Mouse (Mus musculus) forebrain, embryonic 15.5 days (tissue): ENCODE measurements at regions not wholly inside any gene's neighbourhood (a gene's known extent, or its start where the extent isn't known, plus 50 kb on each side); places are given as distances from the start of the nearest gene placed in this dataset.

Experiments used
- ATAC-seq: fragments of 200-750 bp; cut with Nextera tagmentation; replicated peaks from 2 replicates; pipeline ENCODE4 v1.8.0; 2017; ENCODE audit warnings: mild to moderate bottlenecking, moderate TSS enrichment, moderate library complexity
- H3K27ac ChIP-seq: fragments of 300-500 bp; sonication (generic); replicated peaks from 2 replicates; pipeline ENCODE4 v1.5.1; 2015; ENCODE audit warnings: mild to moderate bottlenecking, inconsistent platforms
- H3K27me3 ChIP-seq: fragments of 300-500 bp; sonication (generic); 2 replicates; pipeline ENCODE4 v1.6.1; 2015; ENCODE audit warnings: inconsistent platforms
- H3K36me3 ChIP-seq: fragments of 300-500 bp; sonication (generic); 2 replicates; pipeline ENCODE4 v1.6.1; 2015; ENCODE audit warnings: mild to moderate bottlenecking, inconsistent platforms
- H3K4me1 ChIP-seq: fragments of 300-500 bp; sonication (generic); 2 replicates; pipeline ENCODE4 v1.6.1; 2015; ENCODE audit warnings: inconsistent platforms
- H3K4me2 ChIP-seq: fragments of 300-500 bp; sonication (generic); replicated peaks from 2 replicates; pipeline ENCODE4 v1.6.1; 2015; ENCODE audit warnings: mild to moderate bottlenecking, inconsistent platforms
- H3K4me3 ChIP-seq: fragments of 300-500 bp; sonication (generic); 2 replicates; pipeline ENCODE4 v1.5.1; 2015; ENCODE audit warnings: mild to moderate bottlenecking, inconsistent platforms
- H3K9ac ChIP-seq: fragments of 300-500 bp; sonication (generic); replicated peaks from 2 replicates; pipeline ENCODE4 v1.6.1; 2015; ENCODE audit warnings: mild to moderate bottlenecking, inconsistent platforms
- H3K9me3 ChIP-seq: fragments of 300-500 bp; sonication (generic); 2 replicates; pipeline ENCODE4 v1.6.1; 2016; ENCODE audit warnings: inconsistent platforms
- WGBS: fragments of 180-500 bp; shearing (Covaris S2); methylation state at CpG from one replicate; pipeline ENCODE4 v1.1.7; 2015; ENCODE audit warnings: mixed read lengths; 5-methylcytosine and 5-hydroxymethylcytosine counted together

DNA sequence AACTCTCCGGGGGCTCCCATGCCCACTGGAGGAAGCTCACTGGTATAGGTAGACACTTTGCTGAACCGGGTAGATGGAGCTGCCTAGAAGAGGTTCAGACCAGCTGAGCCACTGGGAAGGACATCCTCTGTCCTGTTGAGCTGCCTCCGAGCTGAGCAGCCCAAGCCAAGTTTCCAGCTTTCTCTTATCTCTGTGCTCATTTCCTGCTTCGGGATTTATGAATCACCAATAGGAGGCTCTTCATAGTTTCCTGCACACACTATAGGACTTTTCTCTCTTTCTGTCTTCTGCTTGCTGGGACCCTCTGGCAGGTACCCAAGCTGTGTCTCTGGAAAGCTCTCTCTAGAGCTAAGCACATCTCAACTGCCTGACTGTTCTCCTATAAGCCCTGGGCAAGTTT, 177.4 kb upstream of the Hes1 start:
- Histone ChIP-seq H3K4me3 (no peak overlapping the region), H3K36me3 (no peaks in the 10 kb centered on the region), H3K4me2 (no peak overlapping the region), H3K9me3 (no peaks in the 10 kb centered on the region), H3K27ac (no peak overlapping the region), H3K4me1 (peaks cover 23% of the 10 kb centered on the region), H3K9ac (no peak overlapping the region), H3K27me3 (no peaks in the 10 kb centered on the region)
- 77% methylated on average over 4 of the region's 4 CpGs for WGBS
- ATAC-seq = no peak

DNA sequence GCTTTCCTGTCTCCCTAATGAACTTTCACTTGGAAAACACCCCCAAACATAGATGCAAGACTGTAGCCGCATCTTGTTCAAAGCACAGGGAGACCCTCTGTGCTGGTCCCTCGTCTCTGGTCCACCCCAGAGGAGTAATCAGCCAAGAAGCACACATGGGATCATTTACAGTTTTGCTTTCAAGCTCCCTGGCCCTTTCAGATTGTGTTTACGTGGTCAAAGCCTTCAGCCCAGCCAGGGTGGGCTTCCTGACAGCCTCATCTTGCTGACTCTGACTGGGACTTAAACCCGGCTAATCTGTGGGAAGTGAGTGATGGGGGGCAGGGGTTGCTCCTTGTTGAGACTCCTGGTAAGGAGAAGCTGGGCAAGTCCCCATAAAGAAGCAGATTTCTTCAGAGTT, 174.8 kb upstream of the Hes1 start:
- Histone ChIP-seq H3K4me1 (peaks cover 11% of the 10 kb centered on the region), H3K27ac (no peak overlapping the region), H3K4me2 (no peak overlapping the region)

DNA sequence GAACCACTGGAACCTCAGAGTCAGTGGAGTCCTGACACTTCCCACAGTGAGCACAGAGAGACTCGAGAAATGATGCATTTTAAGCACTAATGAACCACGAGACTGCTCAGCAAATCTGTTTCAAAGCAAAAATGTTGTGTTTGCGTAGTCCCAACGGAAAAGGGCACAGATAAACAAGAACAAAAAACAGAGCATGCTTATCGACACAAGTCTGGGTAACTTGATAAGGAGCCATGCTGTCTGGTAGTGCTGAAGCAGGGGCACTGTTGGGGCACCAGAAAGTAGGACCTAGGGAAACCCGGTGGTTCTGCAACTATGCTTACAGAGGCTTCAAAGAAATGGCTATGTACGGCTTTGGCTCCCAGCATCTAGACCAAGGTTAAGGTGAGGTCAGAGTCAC, 172.7 kb upstream of the Hes1 start:
- no peak for ATAC-seq
- H3K27me3 ChIP-seq = no peaks in the 10 kb centered on the region
- WGBS = 64% methylated on average over 7 of the region's 7 CpGs

More for the DNA sequence above, 174.8 kb upstream of the Hes1 start:
- Histone ChIP-seq H3K9ac (no peak overlapping the region), H3K36me3 (no peaks in the 10 kb centered on the region), H3K9me3 (no peaks in the 10 kb centered on the region), H3K4me3 (no peak overlapping the region), H3K27me3 (no peaks in the 10 kb centered on the region)
- ATAC-seq = no peak
- WGBS = 27% methylated on average over 4 of the region's 4 CpGs

DNA sequence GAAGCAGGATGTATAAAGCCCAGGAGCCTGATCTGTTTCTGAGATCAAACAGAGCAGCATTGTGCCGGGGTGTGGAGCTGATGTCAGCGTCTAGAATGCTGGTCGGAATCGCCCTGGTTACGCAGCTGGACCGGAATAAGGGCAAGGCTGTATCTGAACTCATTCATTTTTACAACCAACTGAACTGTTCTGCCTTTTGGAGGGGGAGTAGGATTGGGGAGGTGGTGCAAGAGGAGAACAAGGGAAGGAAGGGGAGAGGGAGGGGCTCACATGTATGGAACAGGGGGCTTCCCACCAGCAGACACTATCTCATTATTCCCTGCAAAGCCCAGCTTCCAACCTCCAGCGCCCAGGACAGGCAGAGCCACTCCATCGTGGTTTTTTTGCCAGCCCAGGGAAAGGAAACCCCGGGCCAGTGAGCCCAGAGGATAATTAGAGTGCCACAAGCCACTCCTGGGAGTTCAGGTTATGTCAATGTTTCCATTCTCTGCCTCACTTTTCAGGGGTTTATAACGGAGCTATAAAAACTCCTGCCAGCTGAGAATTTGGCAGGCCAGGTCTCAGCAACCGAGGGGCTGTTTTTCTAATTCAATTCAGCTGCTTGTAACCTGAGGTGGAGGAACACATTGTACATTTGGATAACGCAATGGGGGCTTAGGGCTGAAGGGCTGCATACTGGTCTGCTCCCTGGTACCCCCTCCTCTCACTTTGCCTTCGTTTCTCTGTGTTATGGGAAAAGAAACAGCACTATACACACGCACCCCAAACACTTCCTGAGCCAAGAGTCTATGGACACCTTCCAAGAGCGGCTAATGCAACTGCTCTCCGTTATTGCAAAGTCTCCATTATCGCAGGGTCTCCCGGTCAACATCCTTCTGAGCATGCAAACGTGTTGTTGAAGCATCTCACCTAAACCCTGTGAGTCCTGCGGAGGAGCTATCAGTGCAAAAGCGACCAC, 170.0 kb upstream of the Hes1 start:
- peak; percentile 87 for ATAC-seq
- H3K27me3 ChIP-seq = no peaks in the 10 kb centered on the region
- H3K4me3 ChIP-seq = peak overlapping the region; percentile 3; the same call in 1 of the 2 replicates
- 11% methylated on average over 21 of the region's 21 CpGs for WGBS
- H3K4me2 ChIP-seq = peak overlapping the region; percentile 36
- H3K9ac ChIP-seq = no peak overlapping the region
- H3K36me3 ChIP-seq = no peaks in the 10 kb centered on the region
- peaks cover 15% of the 10 kb centered on the region for H3K4me1 ChIP-seq
- no peaks in the 10 kb centered on the region for H3K9me3 ChIP-seq
- H3K27ac ChIP-seq = peak overlapping the region; percentile 68

More for the DNA sequence above, 172.7 kb upstream of the Hes1 start:
- Histone ChIP-seq H3K27ac (no peak overlapping the region), H3K36me3 (no peaks in the 10 kb centered on the region), H3K4me1 (peaks cover 15% of the 10 kb centered on the region), H3K9me3 (no peaks in the 10 kb centered on the region), H3K4me2 (no peak overlapping the region), H3K9ac (no peak overlapping the region), H3K4me3 (no peak overlapping the region)

DNA sequence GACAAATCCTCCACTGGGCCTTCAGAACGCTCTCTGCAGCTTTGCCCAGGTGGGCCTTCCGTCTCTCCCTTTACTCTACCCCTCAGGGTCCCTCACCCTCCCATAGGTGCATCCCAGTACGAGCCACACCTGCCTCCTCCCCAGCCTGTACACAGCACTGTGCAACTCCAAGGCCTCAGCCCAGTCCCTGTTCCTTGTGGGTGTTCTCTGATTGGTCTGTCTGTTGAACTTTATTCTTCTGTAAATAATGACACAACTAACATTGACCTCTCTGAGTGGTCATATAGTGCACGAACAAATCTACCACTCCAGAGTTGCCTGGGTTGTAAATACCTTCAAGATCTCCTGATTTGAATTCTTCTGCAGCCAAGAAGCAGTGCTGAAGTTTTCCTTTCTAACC, 167.8 kb upstream of the Hes1 start:
- no peak overlapping the region for H3K4me3 ChIP-seq
- H3K27ac ChIP-seq = no peak overlapping the region
- no peaks in the 10 kb centered on the region for H3K36me3 ChIP-seq
- H3K9me3 ChIP-seq = no peaks in the 10 kb centered on the region
- no peak overlapping the region for H3K4me2 ChIP-seq
- H3K9ac ChIP-seq = no peak overlapping the region
- WGBS = 90% methylated on average over 4 of the region's 4 CpGs
- no peak for ATAC-seq
- H3K4me1 ChIP-seq = peaks cover 15% of the 10 kb centered on the region
- no peaks in the 10 kb centered on the region for H3K27me3 ChIP-seq

DNA sequence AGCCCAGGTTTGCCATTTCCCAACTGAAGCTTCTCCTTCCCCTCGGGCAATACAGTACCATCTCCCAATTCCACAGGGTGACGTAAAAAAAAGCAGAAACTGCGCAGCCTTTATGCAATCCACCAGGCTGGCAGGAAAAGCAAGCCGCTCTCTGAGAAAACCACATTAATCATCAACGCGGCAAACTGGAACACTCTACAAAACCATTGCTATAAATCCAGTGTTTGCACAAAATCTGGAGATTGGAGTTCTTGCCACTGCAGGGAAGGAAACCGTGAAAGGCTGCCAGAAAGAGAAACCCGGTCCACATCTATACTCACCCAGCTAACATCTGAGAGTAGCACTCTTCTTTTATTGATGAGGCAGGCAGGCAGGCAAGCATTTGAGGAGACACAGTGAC, 160.7 kb upstream of the Hes1 start:
- no peaks in the 10 kb centered on the region for H3K9me3 ChIP-seq
- no peak overlapping the region for H3K4me3 ChIP-seq
- H3K9ac ChIP-seq = no peak overlapping the region
- H3K4me2 ChIP-seq = no peak overlapping the region
- no peaks in the 10 kb centered on the region for H3K4me1 ChIP-seq
- ATAC-seq = no peak
- H3K36me3 ChIP-seq = no peaks in the 10 kb centered on the region
- no peaks in the 10 kb centered on the region for H3K27me3 ChIP-seq
- H3K27ac ChIP-seq = no peak overlapping the region
- 74% methylated on average over 8 of the region's 8 CpGs for WGBS

DNA sequence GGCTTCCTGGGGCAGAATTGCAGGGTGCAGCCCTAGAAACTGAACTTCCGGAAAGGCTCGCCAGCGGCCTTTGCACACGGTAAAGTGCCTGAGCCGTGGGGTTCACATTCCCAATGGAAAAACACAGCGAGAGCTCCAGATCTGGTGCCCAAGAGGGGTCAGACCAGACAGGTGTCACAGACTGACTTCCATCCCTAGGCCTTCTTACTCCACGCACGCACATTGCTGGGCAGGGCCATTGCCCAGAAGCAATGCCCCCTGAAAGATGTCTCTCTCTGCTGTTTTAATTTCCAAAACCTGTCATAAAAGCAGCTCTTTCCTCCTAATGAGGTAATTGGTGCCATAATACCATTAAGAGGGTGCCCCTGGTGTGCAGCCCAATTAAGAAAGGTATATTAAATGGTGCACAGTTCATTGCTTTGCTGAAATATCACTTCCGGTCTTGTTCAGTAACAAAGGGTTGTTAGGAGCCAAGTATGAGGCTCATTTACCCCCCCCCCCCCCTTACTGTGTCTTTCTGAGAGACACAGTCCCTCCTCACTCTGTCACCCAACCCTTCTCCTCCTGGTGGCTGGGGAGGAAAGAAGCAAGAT, 159.9 kb upstream of the Hes1 start:
- Histone ChIP-seq H3K4me2 (no peak overlapping the region), H3K4me1 (no peaks in the 10 kb centered on the region), H3K9me3 (no peaks in the 10 kb centered on the region), H3K9ac (no peak overlapping the region), H3K4me3 (no peak overlapping the region), H3K27me3 (no peaks in the 10 kb centered on the region), H3K36me3 (no peaks in the 10 kb centered on the region), H3K27ac (no peak overlapping the region)
- no peak for ATAC-seq
- WGBS = 61% methylated on average over 9 of the region's 9 CpGs

DNA sequence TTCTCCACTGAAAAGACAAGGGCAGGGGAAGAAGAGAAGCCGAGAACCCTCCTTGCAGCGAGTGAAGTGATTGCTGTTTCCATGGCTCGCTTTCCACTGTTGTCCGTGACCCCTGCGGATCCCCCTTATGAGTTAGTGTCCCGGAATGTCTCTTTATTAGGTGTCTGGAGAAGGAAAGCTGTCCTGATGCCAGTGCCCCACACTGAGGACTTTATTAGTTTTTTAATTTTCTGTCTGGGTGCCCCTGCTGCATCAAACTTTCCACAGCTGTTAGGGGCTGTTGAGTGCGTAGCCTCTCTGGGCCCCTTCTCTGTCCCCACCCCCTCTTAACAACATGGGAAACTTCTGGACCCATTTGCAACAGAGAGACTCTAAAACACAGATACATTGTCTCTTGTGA, 156.9 kb upstream of the Hes1 start:
- H3K9ac ChIP-seq = no peak overlapping the region
- WGBS = 54% methylated on average over 7 of the region's 7 CpGs

DNA sequence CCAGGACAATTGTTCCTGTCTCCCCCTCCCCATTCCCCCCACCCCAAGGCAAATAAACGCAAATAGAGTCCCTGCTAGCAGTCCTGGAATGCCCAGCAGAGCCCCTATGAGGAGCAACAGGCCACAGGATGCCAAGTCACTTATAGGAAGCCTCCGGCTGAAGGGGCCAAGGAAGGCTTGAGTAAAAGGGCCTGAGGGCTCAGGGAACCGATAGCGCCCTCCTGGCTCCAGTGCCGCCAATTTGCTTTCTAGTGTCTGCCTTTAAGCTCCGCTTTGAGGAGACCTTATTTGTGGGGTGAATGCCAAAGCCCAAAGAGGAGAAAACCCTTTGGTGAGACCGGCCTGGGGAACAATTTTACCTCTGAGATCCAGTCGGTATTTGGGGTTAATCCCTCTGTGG, 156.2 kb upstream of the Hes1 start:
- H3K27me3 ChIP-seq = no peaks in the 10 kb centered on the region
- H3K9me3 ChIP-seq = no peaks in the 10 kb centered on the region
- H3K4me1 ChIP-seq = no peaks in the 10 kb centered on the region
- no peak for ATAC-seq
- H3K4me2 ChIP-seq = no peak overlapping the region
- no peak overlapping the region for H3K4me3 ChIP-seq
- H3K36me3 ChIP-seq = no peaks in the 10 kb centered on the region
- no peak overlapping the region for H3K27ac ChIP-seq
- H3K9ac ChIP-seq = no peak overlapping the region
- WGBS = 33% methylated on average over 8 of the region's 8 CpGs

More for the DNA sequence above, 156.9 kb upstream of the Hes1 start:
- H3K9me3 ChIP-seq = no peaks in the 10 kb centered on the region
- H3K4me1 ChIP-seq = no peaks in the 10 kb centered on the region
- H3K36me3 ChIP-seq = no peaks in the 10 kb centered on the region
- H3K4me2 ChIP-seq = no peak overlapping the region
- ATAC-seq = no peak
- H3K4me3 ChIP-seq = no peak overlapping the region
- H3K27me3 ChIP-seq = no peaks in the 10 kb centered on the region
- H3K27ac ChIP-seq = no peak overlapping the region

DNA sequence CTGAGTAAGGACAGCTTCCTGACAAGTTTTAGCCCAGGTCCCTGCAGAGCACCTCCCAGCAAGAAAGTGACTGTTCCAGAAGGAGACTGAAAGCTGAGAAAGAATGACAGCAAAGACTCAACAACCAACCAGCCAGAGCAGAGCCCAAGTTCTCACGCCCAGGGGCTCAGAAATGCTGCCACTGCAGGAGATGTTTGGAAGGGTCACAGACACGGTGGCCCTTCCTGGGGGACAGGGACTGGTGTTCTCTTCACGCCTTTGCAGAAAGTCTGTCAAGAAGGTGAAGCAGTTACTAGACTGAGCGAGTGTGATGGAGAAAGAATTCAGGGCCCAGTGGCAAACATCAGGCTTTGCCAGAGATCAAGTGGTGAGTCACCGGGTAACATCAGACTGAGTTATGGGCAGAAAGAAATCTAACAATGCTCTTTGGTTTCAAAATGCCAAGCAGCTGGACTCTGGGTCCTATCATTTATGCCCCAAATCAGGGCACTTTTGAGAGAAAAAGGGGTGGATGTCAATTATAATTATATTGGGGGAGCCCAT, 154.2 kb upstream of the Hes1 start:
- H3K9me3 ChIP-seq = no peaks in the 10 kb centered on the region
- WGBS = 57% methylated on average over 5 of the region's 5 CpGs
- no peak overlapping the region for H3K27ac ChIP-seq

DNA sequence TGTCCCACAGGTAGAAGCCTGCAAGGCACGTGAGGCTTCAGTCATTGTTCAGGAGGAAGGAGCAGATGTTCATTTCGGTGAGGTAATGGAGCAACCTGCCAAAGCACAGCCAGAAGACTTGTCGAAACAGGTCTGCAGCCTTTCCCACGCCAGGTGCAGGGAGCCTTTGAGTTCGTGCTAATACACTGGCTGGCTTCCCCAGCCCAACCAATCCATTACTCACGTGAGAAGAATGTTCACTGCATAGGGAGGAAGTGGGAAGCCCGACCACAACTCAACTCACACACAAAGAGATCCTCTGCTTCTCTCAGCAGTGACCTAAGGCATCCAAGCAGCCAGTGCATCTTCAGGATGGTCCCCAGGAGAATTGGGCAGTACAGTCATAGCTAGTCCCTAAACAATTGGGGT, 153.0 kb upstream of the Hes1 start:
- Histone ChIP-seq H3K36me3 (no peaks in the 10 kb centered on the region), H3K27me3 (no peaks in the 10 kb centered on the region), H3K27ac (no peak overlapping the region), H3K4me3 (no peak overlapping the region), H3K4me1 (no peaks in the 10 kb centered on the region), H3K9ac (no peak overlapping the region), H3K9me3 (no peaks in the 10 kb centered on the region), H3K4me2 (no peak overlapping the region)
- WGBS = 81% methylated on average over 7 of the region's 7 CpGs
- no peak for ATAC-seq

More for the DNA sequence above, 154.2 kb upstream of the Hes1 start:
- Histone ChIP-seq H3K9ac (no peak overlapping the region), H3K4me3 (no peak overlapping the region), H3K36me3 (no peaks in the 10 kb centered on the region), H3K4me1 (no peaks in the 10 kb centered on the region), H3K4me2 (no peak overlapping the region), H3K27me3 (no peaks in the 10 kb centered on the region)
- ATAC-seq = no peak

DNA sequence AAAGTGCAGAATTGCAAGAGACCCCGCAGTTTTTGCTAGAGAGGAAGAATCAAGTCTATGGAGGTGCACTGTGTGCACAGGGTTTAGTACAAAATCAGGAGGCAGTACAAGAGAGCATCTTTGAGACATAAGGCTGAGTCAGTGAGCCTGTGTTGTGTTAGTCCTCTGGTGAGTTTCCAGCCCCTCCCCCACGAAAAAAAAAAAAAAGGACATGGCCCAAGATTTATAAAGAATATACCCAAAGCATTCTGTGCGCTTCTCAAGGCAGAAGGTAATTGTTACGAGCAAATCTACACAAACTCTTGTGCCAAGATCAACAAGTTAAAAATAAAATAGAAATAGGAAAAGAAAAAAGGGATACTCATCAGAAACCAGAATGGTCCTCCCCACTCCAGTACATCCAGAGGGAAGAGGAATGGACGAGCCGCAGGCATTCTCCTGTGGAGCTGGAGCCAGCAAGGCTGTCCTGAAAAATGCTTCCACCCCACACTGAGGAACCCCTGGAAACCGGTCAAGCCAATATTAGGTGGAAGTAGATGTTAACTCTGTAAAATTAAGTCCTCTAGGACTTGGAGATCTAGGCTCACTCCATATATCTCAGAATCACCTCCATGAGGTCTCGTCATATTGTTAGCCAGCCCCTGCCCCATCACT, 150.7 kb upstream of the Hes1 start:
- ATAC-seq = no peak
- no peaks in the 10 kb centered on the region for H3K36me3 ChIP-seq
- H3K9ac ChIP-seq = no peak overlapping the region
- H3K4me1 ChIP-seq = no peaks in the 10 kb centered on the region
- H3K27ac ChIP-seq = no peak overlapping the region
- no peak overlapping the region for H3K4me2 ChIP-seq
- no peak overlapping the region for H3K4me3 ChIP-seq
- no peaks in the 10 kb centered on the region for H3K9me3 ChIP-seq
- no peaks in the 10 kb centered on the region for H3K27me3 ChIP-seq
- WGBS = 79% methylated on average over 8 of the region's 8 CpGs
